In the genomic region with DNA sequence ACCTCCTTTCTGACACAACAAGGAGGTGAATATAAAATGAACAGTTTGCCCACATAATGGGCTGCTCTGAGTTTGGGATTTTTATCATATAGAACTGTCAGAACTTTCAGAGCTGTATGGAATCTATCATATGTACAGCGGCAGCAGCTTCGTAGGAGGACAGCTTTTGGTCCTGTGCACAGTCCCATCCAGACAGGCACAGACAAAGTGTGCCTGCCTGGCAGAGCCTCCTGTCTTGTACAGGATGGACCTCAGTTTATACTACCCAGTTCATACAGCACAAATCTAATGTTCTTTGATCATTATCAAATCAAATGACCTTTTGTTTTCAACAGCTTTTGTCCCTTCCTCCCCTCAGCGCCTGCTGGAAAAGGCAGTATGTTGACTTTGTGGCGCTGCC, we compare ENCODE assay signal across 12 mouse cellular contexts.
A peak's percentile ranks its signal among the peaks of the same experiment; 100 is the strongest.
DNase-seq lines count a peak whose midpoint lies in the region; ATAC-seq and TF ChIP-seq lines count a peak whose summit lies in the region.
"Had no signal": no experiment of that assay in that cellular context is flagged by ENCODE, and none has a peak within 500 bp of the region (broad histone marks: within the 10 kb centered on the region; RNA-seq: fewer than 3 reads in every experiment).

No protein-coding gene starts in this region.

- no peak overlapping the region for H3K9ac ChIP-seq in heart, embryonic 11.5 days (ENCODE audit: low read depth, low read length)
- H3K9ac ChIP-seq in forebrain, embryonic 14.5 days (ENCODE audit: low read length): no peak overlapping the region

- no peaks in the 10 kb centered on the region for H3K36me3 ChIP-seq in heart, embryonic 11.5 days (ENCODE audit: control insufficient read depth, insufficient read depth, low read length)
- H3K36me3 ChIP-seq in forebrain, embryonic 14.5 days (ENCODE audit: control insufficient read depth, insufficient read depth, low read length): no peaks in the 10 kb centered on the region
- H3K36me3 ChIP-seq in limb, embryonic 10.5 days: 0 out of 2 replicates have a peak, but pooled peaks cover 4% of the 10 kb centered on the region
- H3K36me3 ChIP-seq: G1E had no signal

- no peaks in the 10 kb centered on the region for H3K27me3 ChIP-seq in heart, embryonic 11.5 days (ENCODE audit: control insufficient read depth, insufficient read depth, low read length)
- no peaks in the 10 kb centered on the region for H3K27me3 ChIP-seq in forebrain, embryonic 14.5 days (replicated peaks; ENCODE audit: control insufficient read depth, insufficient read depth, low read length)
- no peaks in the 10 kb centered on the region for H3K27me3 ChIP-seq in limb, embryonic 10.5 days (ENCODE audit: low read depth, poor library complexity, severe bottlenecking)

- no peak for TF ChIP-seq CTCF in layer of hippocampus, adult 2 months (conservative IDR thresholded peaks at IDR 0.05)

- no peak overlapping the region for H3K27ac ChIP-seq in heart, embryonic 11.5 days (ENCODE audit: low read depth, low read length)
- peak overlapping the region; percentile 32; the same call in 1 of the 2 replicates for H3K27ac ChIP-seq in layer of hippocampus, adult 2 months
- H3K27ac ChIP-seq in forebrain, embryonic 14.5 days (ENCODE audit: low read depth, low read length): peak overlapping the region; percentile 49; the same call in 1 of the 2 replicates
- H3K27ac ChIP-seq in limb, embryonic 10.5 days: peak overlapping the region; percentile 3; the same call in 1 of the 2 replicates

- DNase-seq in heart, postnatal 4 days: no peak
- DNase-seq in layer of hippocampus, adult 2 months (ENCODE audit: low spot score in 2 of 2): no peak
- no peak for DNase-seq in layer of hippocampus, adult 8-10 months (ENCODE audit: low spot score in 2 of 2)
- no peak for DNase-seq in forebrain, embryonic 14.5 days (ENCODE audit: low spot score)
- DNase-seq in limb, embryonic 10.5 days (ENCODE audit: low spot score): no peak
- no peak for DNase-seq in cerebellum, adult 9-11 months
- DNase-seq: cerebellum, adult 11-12 months; gastrocnemius, postnatal 14 days; kidney, postnatal 4 days had no signal

- ATAC-seq in heart, embryonic 11.5 days (replicated peaks; ENCODE audit: insufficient number of reproducible peaks, low FRiP score, low TSS enrichment): 0 out of 2 replicates have a peak, but pooled peaks have one; percentile 26
- ATAC-seq in forebrain, embryonic 14.5 days: peak; percentile 54; the same call in 1 of the 2 replicates
- ATAC-seq: inflammation-experienced regulatory T-cells, adult 6 months had no signal

- 51% methylated on average over 4 of the region's 4 CpGs for WGBS in heart, embryonic 11.5 days (ENCODE audit: insufficient replicate concordance)
- WGBS in forebrain, embryonic 14.5 days: 70% methylated on average over 4 of the region's 4 CpGs
- 63% methylated on average over 4 of the region's 4 CpGs for WGBS in limb, embryonic 10.5 days

- H3K4me3 ChIP-seq in heart, embryonic 11.5 days (ENCODE audit: low read depth, low read length): no peak overlapping the region
- H3K4me3 ChIP-seq in layer of hippocampus, adult 2 months: no peak overlapping the region
- no peak overlapping the region for H3K4me3 ChIP-seq in forebrain, embryonic 14.5 days (ENCODE audit: low read depth, low read length)
- H3K4me3 ChIP-seq in limb, embryonic 10.5 days: no peak overlapping the region

- H3K4me2 ChIP-seq in heart, embryonic 11.5 days: no peak overlapping the region
- H3K4me2 ChIP-seq in forebrain, embryonic 14.5 days (ENCODE audit: low read length): no peak overlapping the region

- H3K9me3 ChIP-seq in heart, embryonic 11.5 days (replicated peaks; ENCODE audit: control insufficient read depth, low read length): no peaks in the 10 kb centered on the region
- H3K9me3 ChIP-seq in forebrain, embryonic 14.5 days (replicated peaks; ENCODE audit: control insufficient read depth, low read length): no peaks in the 10 kb centered on the region
- H3K9me3 ChIP-seq in limb, embryonic 10.5 days (replicated peaks): no peaks in the 10 kb centered on the region

- peaks cover 19% of the 10 kb centered on the region for H3K4me1 ChIP-seq in heart, embryonic 11.5 days (ENCODE audit: control insufficient read depth, insufficient read depth, low read length)
- peaks cover 14% of the 10 kb centered on the region for H3K4me1 ChIP-seq in forebrain, embryonic 14.5 days (ENCODE audit: control insufficient read depth, insufficient read depth, low read length)
- H3K4me1 ChIP-seq in limb, embryonic 10.5 days: peaks cover 49% of the 10 kb centered on the region
